Mouse (Mus musculus) heart, adult 9 months (tissue): ENCODE measurements around the gene Nkd2.

Experiments used
- DNase-seq, 2 experiments: peaks; one replicate each; pipeline ENCODE4 v3.0.0; 2022; ENCODE audit warnings: low spot score in 2 of 2

Gene Nkd2

GRCm38 (mm10) chr13:73816338-73816737 is 31.1 kb downstream of the Nkd2 start:
- no peak for DNase-seq

- DNase-seq: no peak
Measured at GRCm38 (mm10) chr13:73814181-73814580, 33.2 kb downstream of the Nkd2 start.

- DNase-seq: peak; percentile 11 to 30
Measured at GRCm38 (mm10) chr13:73812936-73813335, 34.5 kb downstream of the Nkd2 start.

- no peak for DNase-seq
Measured at GRCm38 (mm10) chr13:73804914-73805313, 42.5 kb downstream of the Nkd2 start.

GRCm38 (mm10) chr13:73803450-73804178 is 43.8 kb downstream of the Nkd2 start:
- DNase-seq: peak; percentile 88 to 90

- peak in 1 of 2 experiments; percentile 29 for DNase-seq
Measured at GRCm38 (mm10) chr13:73799110-73799509, 48.3 kb downstream of the Nkd2 start.

- no peak for DNase-seq
Measured at GRCm38 (mm10) chr13:73793171-73793570, 54.3 kb downstream of the Nkd2 start.

GRCm38 (mm10) chr13:73792176-73792575 is 55.3 kb downstream of the Nkd2 start:
- peak in 1 of 2 experiments; percentile 26 for DNase-seq

- DNase-seq: no peak
Measured at GRCm38 (mm10) chr13:73782486-73782885, 64.9 kb downstream of the Nkd2 start.

- no peak for DNase-seq
Measured at GRCm38 (mm10) chr13:73777578-73777977, 69.9 kb downstream of the Nkd2 start.

GRCm38 (mm10) chr13:73775786-73776185 is 71.6 kb downstream of the Nkd2 start:
- DNase-seq: peak; percentile 53 to 56

- DNase-seq: peak; percentile 59 to 70
Measured at GRCm38 (mm10) chr13:73773519-73774205, 73.8 kb downstream of the Nkd2 start.

GRCm38 (mm10) chr13:73772655-73773054 is 74.8 kb downstream of the Nkd2 start:
- peak in 1 of 2 experiments; percentile 29 for DNase-seq

- DNase-seq: no peak
Measured at GRCm38 (mm10) chr13:73771131-73771530, 76.3 kb downstream of the Nkd2 start.

- no peak for DNase-seq
Measured at GRCm38 (mm10) chr13:73769916-73770682, 77.3 kb downstream of the Nkd2 start.
